Mouse (Mus musculus) spleen, postnatal 10 days (tissue): ENCODE measurements around the gene Matk.
A peak's percentile ranks its signal among the peaks of the same experiment; 100 is the strongest.

Source experiments
- DNase-seq, 2 experiments: peaks; one replicate each; pipeline ENCODE4 v3.0.0; 2021 to 2022; ENCODE audit warnings: low spot score in 2 of 2

Matk gene

DNA sequence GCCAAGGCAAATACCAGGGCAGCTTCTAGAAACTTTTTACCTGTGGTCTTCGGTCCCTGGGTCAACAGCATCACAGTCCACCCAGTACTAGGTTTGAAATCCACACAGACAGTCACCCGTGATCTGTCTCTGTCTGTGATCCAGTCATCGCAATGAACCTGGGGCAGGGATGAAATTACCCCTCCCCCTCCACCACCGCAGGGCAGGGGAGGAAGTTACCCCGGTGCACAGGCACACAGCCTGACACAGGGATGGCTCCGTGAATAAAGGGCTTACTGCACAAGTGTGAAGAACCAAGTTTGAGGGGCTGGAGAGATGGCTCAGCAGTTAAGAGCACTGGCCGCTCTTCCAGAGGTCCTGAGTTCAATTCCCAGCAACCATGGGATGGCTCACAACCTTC, 51.0 kb downstream of the Matk start:
- no peak for DNase-seq

DNA sequence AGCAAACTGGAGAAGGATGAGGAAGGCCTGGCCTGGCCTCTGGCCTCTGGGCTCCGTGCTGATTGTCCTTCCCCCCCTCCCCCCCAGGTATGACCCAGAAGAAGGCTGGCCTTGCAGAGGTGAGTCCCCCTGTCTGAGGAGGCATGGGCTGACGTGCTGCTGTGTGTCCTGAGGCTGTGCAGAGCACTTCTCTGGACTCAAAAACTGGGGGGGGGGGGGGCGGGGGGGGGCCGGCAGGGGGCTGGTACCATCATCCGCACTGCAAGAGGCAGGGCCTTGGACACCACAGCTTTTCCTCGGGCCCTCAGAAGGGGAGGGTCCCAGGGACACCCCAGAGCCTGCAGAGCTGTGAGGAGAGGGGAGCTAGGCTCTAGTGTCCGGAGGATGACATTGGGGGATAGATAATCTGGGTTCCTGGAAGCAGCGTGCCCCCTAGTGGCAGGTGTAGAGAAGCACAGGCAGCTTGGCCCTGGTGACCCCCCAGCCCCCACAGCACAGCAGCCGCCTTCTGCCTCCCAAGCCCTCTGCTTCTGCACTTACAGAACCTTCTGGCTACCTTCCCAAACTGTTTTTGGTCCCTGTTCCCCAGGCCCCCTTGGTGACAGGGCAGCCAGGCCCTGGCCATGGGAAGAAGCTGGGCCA, 52.0 kb downstream of the Matk start:
- DNase-seq, result peak in 1 of 2 experiments; percentile 78

DNA sequence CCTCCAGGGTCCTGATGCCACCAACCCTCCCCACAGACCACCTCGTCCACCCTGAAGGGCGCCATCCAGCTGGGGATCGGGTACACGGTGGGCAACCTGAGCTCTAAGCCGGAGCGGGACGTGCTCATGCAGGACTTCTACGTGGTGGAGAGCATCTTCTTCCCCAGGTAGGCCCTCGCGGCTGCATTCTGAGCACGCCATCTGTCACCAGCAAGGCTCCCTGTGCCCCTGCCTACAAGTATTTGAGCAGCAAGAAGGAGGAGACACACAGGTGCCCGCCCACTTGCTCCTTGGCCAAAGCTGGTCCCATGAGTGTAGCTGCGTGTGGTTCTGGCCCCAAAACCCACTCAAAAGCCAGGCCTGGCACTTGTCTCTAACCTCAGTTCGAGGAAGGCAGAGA, 52.9 kb downstream of the Matk start:
- no peak for DNase-seq

DNA sequence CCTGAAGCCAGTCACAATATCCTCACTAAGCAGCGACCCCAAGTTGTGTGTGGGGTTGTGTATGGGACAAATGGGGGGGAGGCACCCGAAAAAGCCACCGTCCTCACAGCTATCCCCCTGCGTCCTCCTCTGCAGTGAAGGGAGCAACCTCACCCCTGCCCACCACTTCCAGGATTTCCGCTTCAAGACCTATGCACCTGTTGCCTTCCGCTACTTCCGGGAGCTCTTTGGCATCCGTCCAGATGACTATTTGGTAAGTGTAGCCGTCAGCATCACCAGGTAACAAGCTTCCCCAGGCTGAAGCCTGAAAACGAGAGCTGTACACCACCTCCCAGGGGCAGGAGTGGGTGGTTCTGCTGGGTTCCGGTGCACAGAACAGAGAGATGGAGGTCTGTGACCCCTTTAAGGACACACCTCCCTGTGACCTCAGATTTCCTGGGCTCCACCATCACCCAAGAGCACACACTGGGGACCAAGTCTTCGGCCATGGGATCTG, 53.5 kb downstream of the Matk start:
- DNase-seq, result no peak

DNA sequence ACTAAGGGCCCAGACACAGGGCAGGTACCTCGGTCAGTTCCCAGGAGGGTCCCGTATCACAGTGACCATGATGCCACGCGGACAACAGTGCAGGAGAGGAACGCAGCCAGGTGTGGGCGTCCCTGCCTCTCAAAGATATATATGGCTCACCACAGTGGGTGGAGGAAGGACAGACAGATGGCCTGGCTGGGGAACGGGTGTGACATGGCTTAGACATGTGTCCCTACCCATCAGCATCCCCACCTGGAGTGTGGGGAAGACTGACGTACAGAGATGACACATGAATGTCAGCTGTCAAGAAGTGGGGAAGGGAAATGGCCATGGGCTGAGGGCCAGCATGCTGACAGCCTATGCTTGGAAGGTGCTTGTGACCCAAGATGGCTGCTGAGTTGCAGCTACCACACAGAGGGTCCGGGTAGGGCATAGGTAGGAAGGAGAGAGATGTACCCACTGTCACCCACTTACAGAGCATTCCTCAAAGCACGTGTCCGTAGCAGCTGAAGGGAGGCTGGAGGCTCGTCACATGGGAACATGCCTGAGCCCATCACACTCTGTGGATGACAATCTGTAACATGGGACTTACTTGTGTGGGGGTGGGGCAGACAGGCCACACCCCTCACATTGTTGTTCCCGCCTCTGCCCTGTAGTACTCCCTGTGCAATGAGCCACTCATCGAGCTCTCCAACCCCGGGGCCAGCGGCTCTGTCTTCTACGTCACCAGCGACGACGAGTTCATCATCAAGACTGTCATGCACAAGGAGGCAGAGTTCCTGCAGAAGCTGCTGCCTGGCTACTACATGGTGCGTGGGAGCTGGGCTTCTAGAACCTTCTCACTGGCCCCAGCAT, 54.3 kb downstream of the Matk start:
- DNase-seq, result no peak

GRCm38 (mm10) chr10:81309571-81309970, 56.8 kb downstream of the Matk start:
- no peak for DNase-seq
